Mouse (Mus musculus): ENCODE measurements around the gene Rara. TPM values are rescaled to one million over a fixed set of nuclear protein-coding genes. Genes with fewer than 3 reads are reported as not detected.
"Not testable (repeated sequence)": the region's sequence is repeated elsewhere in the genome, so short reads cannot be mapped to it uniquely, and the experiment has no call there.

Rara gene
- polyA plus RNA-seq, 1 experiment: not detected

GRCm38 (mm10) chr11:98929503-98929902, 1.9 kb downstream of the Rara start:
- no peak overlapping the region for H3K4me3 ChIP-seq (ENCODE audit: insufficient read depth, low read depth, low read length)
- no peak for TF ChIP-seq POLR2A (IDR thresholded peaks at IDR 0.05; ENCODE audit: insufficient read depth, low read depth, low read length)
- TF ChIP-seq CTCF (IDR thresholded peaks at IDR 0.05; ENCODE audit: insufficient read depth, low read depth, low read length): no peak
- WGBS: 47% methylated on average over 9 of the region's 9 CpGs
- H3K4me1 ChIP-seq (ENCODE audit: control insufficient read depth, insufficient read depth, low read length): peaks cover 69% of the 10 kb centered on the region
- no peak overlapping the region for H3K27ac ChIP-seq (ENCODE audit: insufficient read depth, low read depth, low read length)

- TF ChIP-seq CTCF (IDR thresholded peaks at IDR 0.05; ENCODE audit: insufficient read depth, low read depth, low read length): no peak
- TF ChIP-seq POLR2A (IDR thresholded peaks at IDR 0.05; ENCODE audit: insufficient read depth, low read depth, low read length): no peak
- H3K27ac ChIP-seq (ENCODE audit: insufficient read depth, low read depth, low read length): no peak overlapping the region
- no peak overlapping the region for H3K4me3 ChIP-seq (ENCODE audit: insufficient read depth, low read depth, low read length)
- peaks cover 62% of the 10 kb centered on the region for H3K4me1 ChIP-seq (ENCODE audit: control insufficient read depth, insufficient read depth, low read length)
- 54% methylated on average over 7 of the region's 7 CpGs for WGBS
Measured at GRCm38 (mm10) chr11:98930127-98930601, 2.5 kb downstream of the Rara start.

DNA sequence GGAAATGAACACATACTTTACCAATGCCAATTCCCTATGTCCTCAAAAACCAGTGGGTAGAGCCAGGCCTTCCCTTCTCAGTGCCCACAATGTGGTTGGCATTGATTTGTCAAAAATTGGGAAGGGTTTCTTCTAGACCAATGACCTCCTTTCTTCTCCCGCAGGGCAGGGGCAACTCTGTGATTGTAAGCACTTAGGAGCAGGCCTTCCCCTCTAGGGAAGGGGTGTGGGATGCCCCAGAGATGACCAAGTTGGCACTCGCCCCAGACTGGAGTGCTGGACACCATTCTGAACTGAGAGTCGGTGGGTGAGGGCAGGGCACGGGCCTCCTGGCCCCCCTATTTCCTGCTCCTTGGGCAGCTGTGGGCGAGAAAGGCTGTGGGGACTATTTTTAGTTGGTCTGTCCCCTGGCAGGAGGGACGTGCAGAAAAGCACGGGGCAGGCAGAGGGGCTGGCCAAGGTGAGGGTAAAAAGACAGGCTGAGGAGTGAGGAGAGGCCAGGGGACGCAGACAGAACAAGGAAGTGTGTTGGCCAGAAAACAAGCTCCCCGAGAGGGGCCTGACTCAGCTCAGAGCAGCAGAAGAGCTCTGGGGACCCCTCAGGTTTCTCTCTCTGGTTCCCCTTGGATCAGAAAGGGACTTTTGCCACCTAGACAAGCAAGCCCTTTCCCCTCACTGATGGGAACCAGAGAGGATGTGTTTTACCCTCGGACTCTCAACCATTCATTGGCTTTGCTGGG, 3.3 kb downstream of the Rara start:
- 55% methylated on average over 10 of the region's 10 CpGs for WGBS
- H3K4me3 ChIP-seq (ENCODE audit: insufficient read depth, low read depth, low read length): no peak overlapping the region
- peaks cover 54% of the 10 kb centered on the region for H3K4me1 ChIP-seq (ENCODE audit: control insufficient read depth, insufficient read depth, low read length)
- TF ChIP-seq POLR2A (IDR thresholded peaks at IDR 0.05; ENCODE audit: insufficient read depth, low read depth, low read length) (no peak), CTCF (IDR thresholded peaks at IDR 0.05; ENCODE audit: insufficient read depth, low read depth, low read length) (no peak)
- H3K27ac ChIP-seq (ENCODE audit: insufficient read depth, low read depth, low read length): no peak overlapping the region

- WGBS: 58% methylated on average over 7 of the region's 7 CpGs
- TF ChIP-seq POLR2A (IDR thresholded peaks at IDR 0.05; ENCODE audit: insufficient read depth, low read depth, low read length): no peak
- no peak for TF ChIP-seq CTCF (IDR thresholded peaks at IDR 0.05; ENCODE audit: insufficient read depth, low read depth, low read length)
- no peak overlapping the region for H3K4me3 ChIP-seq (ENCODE audit: insufficient read depth, low read depth, low read length)
- H3K4me1 ChIP-seq (ENCODE audit: control insufficient read depth, insufficient read depth, low read length): peaks cover 56% of the 10 kb centered on the region
- no peak overlapping the region for H3K27ac ChIP-seq (ENCODE audit: insufficient read depth, low read depth, low read length)
Measured at GRCm38 (mm10) chr11:98931513-98932292, 4.1 kb downstream of the Rara start.

- TF ChIP-seq POLR2A (IDR thresholded peaks at IDR 0.05; ENCODE audit: insufficient read depth, low read depth, low read length) (no peak), CTCF (IDR thresholded peaks at IDR 0.05; ENCODE audit: insufficient read depth, low read depth, low read length) (no peak)
- no peak overlapping the region for H3K27ac ChIP-seq (ENCODE audit: insufficient read depth, low read depth, low read length)
- no peak overlapping the region for H3K4me3 ChIP-seq (ENCODE audit: insufficient read depth, low read depth, low read length)
- 32% methylated on average over 19 of the region's 19 CpGs for WGBS
- H3K4me1 ChIP-seq (ENCODE audit: control insufficient read depth, insufficient read depth, low read length): peaks cover 55% of the 10 kb centered on the region
Measured at GRCm38 (mm10) chr11:98932293-98933091, 4.9 kb downstream of the Rara start.

DNA sequence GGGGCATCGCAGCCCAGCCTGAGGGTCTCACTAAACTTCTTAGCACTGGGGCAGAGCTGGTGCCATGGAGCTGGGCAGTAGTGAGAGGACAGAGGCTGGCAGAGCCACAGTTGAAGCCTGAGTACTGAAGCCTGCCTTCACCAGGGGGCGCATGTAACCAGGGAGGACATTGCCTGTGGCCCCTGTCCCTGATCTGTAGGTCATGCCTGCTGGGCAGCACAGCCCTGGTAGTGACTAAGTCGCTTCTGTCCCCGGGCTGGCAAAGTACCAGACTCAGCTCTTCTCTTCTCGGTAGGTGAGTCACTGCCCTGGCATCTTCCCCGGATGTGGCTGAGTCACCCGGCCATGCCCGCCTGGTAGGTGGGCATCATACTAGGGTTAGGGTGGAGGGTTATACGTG, 5.5 kb downstream of the Rara start:
- Histone ChIP-seq H3K4me1 (ENCODE audit: control insufficient read depth, insufficient read depth, low read length) (peaks cover 58% of the 10 kb centered on the region), H3K27ac (ENCODE audit: insufficient read depth, low read depth, low read length) (no peak overlapping the region), H3K4me3 (ENCODE audit: insufficient read depth, low read depth, low read length) (no peak overlapping the region)
- no peak for TF ChIP-seq CTCF (IDR thresholded peaks at IDR 0.05; ENCODE audit: insufficient read depth, low read depth, low read length)
- no peak for TF ChIP-seq POLR2A (IDR thresholded peaks at IDR 0.05; ENCODE audit: insufficient read depth, low read depth, low read length)
- 11% methylated on average over 9 of the region's 9 CpGs for WGBS

- H3K4me3 ChIP-seq (ENCODE audit: insufficient read depth, low read depth, low read length); H3K27ac ChIP-seq (ENCODE audit: insufficient read depth, low read depth, low read length): not testable (repeated sequence)
- H3K4me1 ChIP-seq (ENCODE audit: control insufficient read depth, insufficient read depth, low read length): peaks cover 59% of the 10 kb centered on the region
- 90% methylated on average over 2 of the region's 2 CpGs for WGBS
Measured at GRCm38 (mm10) chr11:98933847-98934246, 6.2 kb downstream of the Rara start.

GRCm38 (mm10) chr11:98934367-98934766, 6.7 kb downstream of the Rara start:
- no peak overlapping the region for H3K4me3 ChIP-seq (ENCODE audit: insufficient read depth, low read depth, low read length)
- H3K27ac ChIP-seq (ENCODE audit: insufficient read depth, low read depth, low read length): no peak overlapping the region
- H3K4me1 ChIP-seq (ENCODE audit: control insufficient read depth, insufficient read depth, low read length): peaks cover 63% of the 10 kb centered on the region
- 94% methylated on average over 3 of the region's 3 CpGs for WGBS
- TF ChIP-seq CTCF (IDR thresholded peaks at IDR 0.05; ENCODE audit: insufficient read depth, low read depth, low read length): no peak

GRCm38 (mm10) chr11:98935123-98935522, 7.5 kb downstream of the Rara start:
- 91% methylated on average over 3 of the region's 3 CpGs for WGBS
- no peak overlapping the region for H3K27ac ChIP-seq (ENCODE audit: insufficient read depth, low read depth, low read length)
- no peak overlapping the region for H3K4me3 ChIP-seq (ENCODE audit: insufficient read depth, low read depth, low read length)
- peaks cover 63% of the 10 kb centered on the region for H3K4me1 ChIP-seq (ENCODE audit: control insufficient read depth, insufficient read depth, low read length)
- no peak for TF ChIP-seq CTCF (IDR thresholded peaks at IDR 0.05; ENCODE audit: insufficient read depth, low read depth, low read length)
